Mouse (Mus musculus) heart, postnatal 0 days (tissue): ENCODE results near the gene Dbx1. TPM values are rescaled to one million over a fixed set of nuclear protein-coding genes. Genes with fewer than 3 reads are reported as not detected.

Source experiments
- ATAC-seq: fragments of 200-750 bp; cut with Nextera tagmentation; 2 replicates; pipeline ENCODE4 v1.8.0; 2017; ENCODE audit warnings: low read depth, moderate number of reproducible peaks, moderate library complexity; ENCODE audit not compliant: insufficient read depth
- DNase-seq: peaks from one replicate; pipeline ENCODE4 v3.0.0-alpha.2; 2016; ENCODE audit warnings: low spot score
- H3K27ac ChIP-seq: fragments of 300-500 bp; sonication (generic); 2 replicates; pipeline ENCODE4 v1.5.1; 2014; ENCODE audit warnings: low read depth, mild to moderate bottlenecking
- H3K27me3 ChIP-seq: fragments of 300-500 bp; sonication (generic); 2 replicates; pipeline ENCODE4 v1.6.1; 2014; ENCODE audit warnings: low read length, mixed read lengths; ENCODE audit not compliant: control insufficient read depth, insufficient read depth
- H3K36me3 ChIP-seq: fragments of 300-500 bp; sonication (generic); replicated peaks from 2 replicates; pipeline ENCODE4 v1.6.1; 2014; ENCODE audit warnings: low read length, mixed read lengths; ENCODE audit not compliant: control insufficient read depth, insufficient read depth
- H3K4me1 ChIP-seq: fragments of 300-500 bp; sonication (generic); 2 replicates; pipeline ENCODE4 v1.6.1; 2014; ENCODE audit warnings: antibody characterized with exemption; ENCODE audit not compliant: control insufficient read depth, insufficient read depth
- H3K4me2 ChIP-seq: fragments of 300-500 bp; sonication (generic); 2 replicates; pipeline ENCODE4 v1.6.1; 2014; ENCODE audit warnings: low read depth, mild to moderate bottlenecking, low read length, moderate library complexity
- H3K4me3 ChIP-seq: fragments of 300-500 bp; sonication (generic); 2 replicates; pipeline ENCODE4 v1.5.1; 2014; ENCODE audit warnings: low read depth, low read length
- H3K9ac ChIP-seq: fragments of 300-500 bp; sonication (generic); replicated peaks from 2 replicates; pipeline ENCODE4 v1.6.1; 2014; ENCODE audit warnings: low read depth, low read length, mixed read lengths
- H3K9me3 ChIP-seq: fragments of 300-500 bp; sonication (generic); replicated peaks from 2 replicates; pipeline ENCODE4 v1.6.1; 2016; ENCODE audit warnings: low read length; ENCODE audit not compliant: control insufficient read depth
- CTCF ChIP-seq: IDR thresholded peaks from 2 replicates; pipeline ENCODE4 v1.5.1; 2016; ENCODE audit warnings: antibody characterized with exemption, control low read depth, low read depth
- EP300 ChIP-seq: IDR thresholded peaks from 2 replicates; pipeline ENCODE4 v1.6.1; 2016; ENCODE audit warnings: antibody characterized with exemption, low read depth
- WGBS: fragments of 180-500 bp; shearing (Covaris S2); extraction: QIAGEN DNeasy Blood & Tissue Kit; methylation state at CpG from one replicate; pipeline ENCODE4 v1.1.7; 2014; 5-methylcytosine and 5-hydroxymethylcytosine counted together
- polyA plus RNA-seq: library from polyadenylated mRNA; unstranded; fragments of >200 nt; fragmentation: Nextera tagmentation; extraction: Ambion mirVana; gene quantifications from 2 replicates; pipeline ENCODE4 v1.2.1, GENCODE M21; 2015
- total RNA-seq: library from RNA; depleted of rRNA; stranded (reverse); fragments of >200 nt; gene quantifications from 2 replicates; pipeline ENCODE4 v1.2.3, GENCODE M21; 2014; ENCODE audit warnings: low replicate concordance; rRNA removed

Dbx1 gene
- total RNA-seq (not detected in 2 replicates), polyA plus RNA-seq (not detected in 2 replicates)

DNA sequence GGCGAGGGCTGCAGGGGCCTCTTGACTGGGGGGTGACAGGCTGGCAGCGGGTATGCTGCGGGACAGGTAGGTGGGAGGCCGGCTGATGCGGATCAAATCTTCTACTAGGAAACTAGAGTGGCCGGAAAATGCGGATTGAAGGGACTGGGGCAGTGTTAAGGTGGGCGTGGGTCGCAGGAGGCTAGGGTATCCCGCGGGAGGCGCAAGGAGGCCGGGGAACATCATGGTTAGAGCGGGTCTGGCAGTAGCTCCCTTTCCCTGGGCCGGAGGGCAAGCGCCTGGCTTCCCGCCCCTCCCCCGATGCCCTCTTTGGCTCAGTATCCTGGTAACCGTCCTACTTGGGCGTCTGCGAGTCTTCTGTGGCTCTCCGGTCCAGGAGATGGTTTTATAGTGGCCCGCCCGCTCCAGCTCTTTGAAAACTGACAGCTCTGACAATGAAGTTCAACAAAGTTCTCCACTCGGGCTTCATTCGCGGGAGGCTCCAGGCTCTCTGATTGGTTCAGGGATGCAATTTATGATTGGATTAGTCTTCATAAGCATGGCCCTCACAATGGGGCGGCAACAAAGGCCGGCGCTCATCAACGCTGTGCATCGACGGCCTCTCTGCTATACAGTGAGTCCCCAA lies at the start of gene Dbx1:
TSS of gene Dbx1 (minus strand) at position 359 of the 625 bp plus-strand sequence.
- no peak for TF ChIP-seq CTCF
- TF ChIP-seq EP300, result no peak
- Histone ChIP-seq H3K9ac (no peak within 1 kb of the TSS), H3K4me1 (peaks cover 14% of the 10 kb centered on the region; the same call in 1 of the 2 replicates), H3K4me2 (no peak within 1 kb of the TSS), H3K4me3 (0 out of 2 replicates have a peak within 1 kb of the TSS, but pooled peaks have one; percentile 50), H3K9me3 (no peaks in the 10 kb centered on the region), H3K36me3 (no peaks in the 10 kb centered on the region), H3K27me3 (peaks cover 97% of the 10 kb centered on the region), H3K27ac (no peak within 1 kb of the TSS)
- DNase-seq (no peak), ATAC-seq (no peak)
- 3% methylated on average over 28 of the region's 33 CpGs for WGBS

- no peaks in the 10 kb centered on the region for H3K36me3 ChIP-seq
- 14% methylated on average over 9 of the region's 9 CpGs for WGBS
- H3K9ac ChIP-seq, result no peak overlapping the region
- TF ChIP-seq EP300, result no peak
- no peak for TF ChIP-seq CTCF
- H3K27ac ChIP-seq, result no peak overlapping the region
- ATAC-seq (no peak), DNase-seq (no peak)
- H3K4me3 ChIP-seq, result no peak overlapping the region
- no peaks in the 10 kb centered on the region for H3K4me1 ChIP-seq
- peaks cover 71% of the 10 kb centered on the region for H3K27me3 ChIP-seq
- no peaks in the 10 kb centered on the region for H3K9me3 ChIP-seq
- no peak overlapping the region for H3K4me2 ChIP-seq
These were observed 42.3 kb upstream of the Dbx1 start for GRCm38 (mm10) chr7:49678826-49679377.

DNA sequence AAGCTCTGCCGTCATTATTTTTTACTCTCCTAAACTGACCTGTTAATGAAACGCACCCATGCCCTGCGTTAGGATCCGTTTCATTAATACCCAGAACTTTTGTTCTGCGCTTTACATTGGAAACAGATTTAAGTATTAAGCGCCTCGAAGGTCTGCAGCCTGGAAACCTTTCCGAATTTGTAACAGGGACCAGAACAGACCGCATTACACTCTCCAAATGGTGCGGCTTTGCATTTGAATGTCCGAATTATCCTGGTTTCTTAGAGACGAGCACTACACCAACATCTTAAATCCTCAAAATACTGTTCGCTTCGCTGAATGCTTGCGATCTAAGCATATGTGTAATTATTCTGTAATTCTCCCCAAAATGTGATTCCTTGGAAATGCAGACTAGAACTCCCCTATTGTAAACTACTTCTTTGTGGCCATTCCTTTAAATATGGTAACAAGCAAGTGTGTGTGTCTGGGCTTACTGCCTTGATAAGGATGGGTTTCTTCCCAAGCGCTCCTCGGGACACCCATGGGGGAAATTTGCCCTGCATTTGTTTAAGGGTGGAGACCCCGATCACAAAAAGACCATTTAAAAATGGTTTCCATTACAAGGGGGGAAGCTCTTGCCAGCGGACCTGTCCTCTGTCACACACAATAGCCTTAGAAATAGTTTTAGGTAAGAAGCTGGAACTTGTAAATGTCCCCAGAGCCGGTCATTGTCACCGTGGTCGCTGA lies 41.6 kb upstream of the Dbx1 start:
- ATAC-seq (no peak), DNase-seq (no peak)
- Histone ChIP-seq H3K27me3 (peaks cover 68% of the 10 kb centered on the region), H3K4me2 (no peak overlapping the region), H3K36me3 (no peaks in the 10 kb centered on the region), H3K9ac (no peak overlapping the region), H3K4me3 (no peak overlapping the region), H3K27ac (no peak overlapping the region), H3K4me1 (no peaks in the 10 kb centered on the region), H3K9me3 (no peaks in the 10 kb centered on the region)
- 5% methylated on average over 22 of the region's 22 CpGs for WGBS
- TF ChIP-seq CTCF (no peak), EP300 (no peak)

GRCm38 (mm10) chr7:49677166-49677565 lies 40.5 kb upstream of the Dbx1 start:
- TF ChIP-seq EP300 (no peak), CTCF (no peak)
- Histone ChIP-seq H3K9ac (no peak overlapping the region), H3K4me2 (no peak overlapping the region), H3K27me3 (peaks cover 61% of the 10 kb centered on the region), H3K9me3 (no peaks in the 10 kb centered on the region), H3K36me3 (no peaks in the 10 kb centered on the region), H3K4me3 (no peak overlapping the region), H3K4me1 (no peaks in the 10 kb centered on the region), H3K27ac (no peak overlapping the region)
- ATAC-seq (no peak), DNase-seq (no peak)
- WGBS, result 6% methylated on average over 9 of the region's 9 CpGs

DNA sequence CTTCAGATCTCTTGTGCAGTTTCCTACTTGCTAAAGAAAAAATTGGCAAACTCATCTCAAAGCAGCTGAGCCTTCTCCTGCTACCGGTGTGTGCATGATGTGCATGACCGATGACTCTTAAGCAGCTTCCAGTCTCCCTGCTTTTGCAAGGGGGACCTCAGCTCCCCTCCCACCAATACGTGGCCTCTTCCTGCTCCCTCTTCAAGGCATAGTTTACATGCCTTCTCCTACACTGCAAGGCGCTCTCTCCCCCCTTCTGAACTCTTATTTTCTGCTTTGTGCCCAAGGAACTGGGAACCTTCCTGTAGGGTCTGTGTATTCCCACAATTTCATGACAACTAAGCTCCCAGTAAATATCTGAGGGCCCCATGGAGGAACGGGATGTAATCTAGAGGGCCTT lies 40.0 kb upstream of the Dbx1 start:
- no peak overlapping the region for H3K4me3 ChIP-seq
- H3K36me3 ChIP-seq, result no peaks in the 10 kb centered on the region
- ATAC-seq (no peak), DNase-seq (no peak)
- H3K9ac ChIP-seq, result no peak overlapping the region
- TF ChIP-seq EP300 (no peak), CTCF (no peak)
- 25% methylated on average over 5 of the region's 5 CpGs for WGBS
- no peaks in the 10 kb centered on the region for H3K4me1 ChIP-seq
- H3K27me3 ChIP-seq, result peaks cover 57% of the 10 kb centered on the region
- H3K27ac ChIP-seq, result no peak overlapping the region
- no peak overlapping the region for H3K4me2 ChIP-seq
- H3K9me3 ChIP-seq, result no peaks in the 10 kb centered on the region
